Mouse (Mus musculus) c-Kit-positive CD71-negative TER-119-negative erythroid progenitor cells, embryonic 14.5 days (primary cell): ENCODE data around the gene Fxyd6.
A peak's percentile ranks its signal among the peaks of the same experiment; 100 is the strongest.

ENCODE experiments used
- DNase-seq: peaks from one replicate; pipeline ENCODE4 v3.0.0-alpha.2; 2013; ENCODE audit warnings: low read depth

Gene Fxyd6

DNA sequence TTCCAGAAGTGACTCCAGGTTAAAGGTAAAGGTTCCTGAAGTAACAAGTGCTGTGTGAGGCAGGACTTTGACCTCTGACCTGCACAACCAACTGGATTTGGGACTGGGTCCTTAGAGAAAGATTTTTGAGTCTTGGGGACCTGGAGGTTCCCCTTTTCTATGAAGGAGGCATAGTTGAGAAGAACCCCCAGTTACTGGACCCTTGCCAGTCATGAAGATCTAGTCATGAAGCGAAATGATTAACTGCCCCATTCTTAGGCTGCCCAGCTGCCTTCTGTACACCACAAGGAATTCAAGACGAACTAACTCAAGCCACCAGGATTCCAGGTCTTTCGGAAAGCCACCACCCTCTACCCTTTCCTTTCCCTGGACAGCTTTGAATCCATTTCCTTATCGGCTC, 6.4 kb downstream of the Fxyd6 start:
- DNase-seq: no peak

DNA sequence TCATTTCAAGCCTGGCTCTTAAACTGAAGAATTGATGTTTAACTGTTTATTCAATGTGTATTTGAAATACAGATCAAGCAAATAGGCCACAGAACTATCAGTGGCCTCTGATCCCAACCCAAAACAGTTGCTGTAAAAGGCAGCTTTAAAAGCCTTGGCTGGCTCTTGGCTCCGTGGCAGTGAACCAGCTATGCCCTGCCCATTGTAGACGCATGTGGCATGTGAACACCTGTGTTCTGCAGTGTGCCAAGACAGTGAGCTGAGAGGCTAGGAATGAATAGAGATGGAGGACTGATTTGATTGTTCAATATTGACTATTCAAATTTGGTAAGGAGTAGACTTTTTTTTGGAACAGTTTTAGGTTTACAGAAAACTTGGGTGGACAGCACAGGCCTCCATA, 6.9 kb downstream of the Fxyd6 start:
- no peak for DNase-seq

DNA sequence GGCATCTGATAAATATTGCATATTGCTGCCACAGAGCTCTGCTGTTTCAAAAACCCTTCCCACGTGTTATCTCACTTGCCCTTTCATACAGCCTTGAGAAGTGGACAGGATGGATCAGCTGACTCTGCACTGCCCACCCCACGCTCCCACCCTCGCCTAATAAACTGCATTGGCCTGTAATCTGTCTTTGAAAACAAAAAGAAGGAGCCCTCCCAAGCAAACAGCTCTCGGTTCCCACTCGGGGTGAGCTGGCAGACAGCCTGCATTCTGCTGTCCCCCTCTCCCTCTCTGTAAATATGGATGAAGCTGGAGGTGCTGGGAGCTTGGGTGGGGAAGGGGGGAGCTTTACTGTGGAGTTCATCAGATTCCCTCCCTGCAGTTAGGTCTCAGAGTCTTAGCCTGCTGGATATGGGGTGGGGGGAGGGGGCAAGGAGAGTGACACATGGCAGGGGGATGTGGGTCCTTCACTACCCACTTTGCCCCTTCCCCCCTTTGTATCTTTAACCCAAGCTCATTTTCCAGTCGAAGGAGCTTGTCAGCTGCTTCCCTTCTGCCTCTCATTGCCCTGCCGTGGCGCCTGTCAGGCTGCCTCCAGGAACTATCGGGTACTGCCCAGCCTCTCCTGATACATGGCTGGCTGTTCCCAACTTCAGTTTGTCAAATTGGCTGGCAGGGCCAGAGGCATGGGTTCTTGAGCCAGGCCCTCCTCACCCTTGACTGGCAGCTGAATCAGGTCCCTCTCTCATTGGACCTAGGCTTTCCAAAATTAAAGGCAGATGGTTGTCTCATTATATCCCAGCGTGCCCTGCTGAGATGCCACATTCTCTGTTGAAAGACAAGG, 10.6 kb downstream of the Fxyd6 start:
- DNase-seq: no peak

DNA sequence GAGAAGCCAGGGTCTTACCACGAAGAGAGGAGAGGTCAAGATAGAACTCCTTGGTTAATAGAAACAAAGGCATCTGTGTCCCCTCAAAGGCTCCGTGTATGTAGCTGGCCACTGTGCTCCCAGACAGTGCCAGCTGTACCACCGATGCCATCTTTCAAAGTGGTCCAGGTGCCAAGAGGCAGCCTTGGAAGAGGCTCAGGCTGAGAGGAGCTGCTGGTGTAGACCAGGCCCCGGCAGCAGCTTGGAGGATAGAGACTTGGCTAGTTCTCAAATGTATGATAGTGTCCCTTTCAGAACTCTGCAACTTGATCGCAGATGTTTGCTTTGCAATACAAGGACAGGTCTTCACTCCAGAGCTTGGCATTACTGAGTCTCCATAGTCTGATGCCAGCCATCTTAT, 12.4 kb downstream of the Fxyd6 start:
- DNase-seq: no peak

DNA sequence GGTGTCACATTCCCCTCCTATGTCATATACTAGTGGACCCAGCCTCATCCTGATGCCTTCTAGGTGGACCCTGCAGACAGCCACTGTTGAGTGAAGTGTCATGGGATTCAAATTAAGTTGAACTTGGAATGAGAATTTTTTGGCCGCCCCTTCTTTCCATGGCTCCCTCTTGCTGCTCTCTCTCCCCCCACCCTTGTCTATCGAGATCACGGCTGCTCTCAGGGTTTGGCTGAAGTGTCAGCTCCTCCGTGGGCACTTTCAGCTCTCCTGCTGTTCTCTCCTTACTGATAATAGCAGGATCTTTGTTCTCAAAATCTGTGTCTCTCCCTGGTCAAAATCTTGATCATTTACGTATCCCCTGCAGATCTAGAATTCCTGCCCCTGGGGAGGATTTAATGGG, 12.8 kb downstream of the Fxyd6 start:
- DNase-seq: no peak

DNA sequence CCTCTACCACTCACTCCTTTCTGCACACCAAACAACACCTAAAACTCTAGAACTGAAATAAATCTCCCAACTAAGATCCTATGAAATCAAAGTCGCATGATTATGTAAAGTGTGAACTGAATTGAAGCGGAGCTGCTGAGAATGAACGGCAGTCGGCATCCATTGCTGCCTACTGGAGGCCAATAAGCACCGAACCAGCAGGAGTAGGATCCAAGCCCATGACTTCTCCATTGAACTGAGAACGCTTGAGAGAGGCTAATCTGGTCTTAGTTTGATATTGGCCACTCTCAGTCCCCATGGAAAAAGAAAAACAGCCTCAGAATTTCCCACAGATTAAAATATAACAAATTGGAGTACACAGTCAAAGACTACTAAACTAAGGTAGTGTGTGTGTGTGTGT, 13.9 kb downstream of the Fxyd6 start:
- DNase-seq: no peak

DNA sequence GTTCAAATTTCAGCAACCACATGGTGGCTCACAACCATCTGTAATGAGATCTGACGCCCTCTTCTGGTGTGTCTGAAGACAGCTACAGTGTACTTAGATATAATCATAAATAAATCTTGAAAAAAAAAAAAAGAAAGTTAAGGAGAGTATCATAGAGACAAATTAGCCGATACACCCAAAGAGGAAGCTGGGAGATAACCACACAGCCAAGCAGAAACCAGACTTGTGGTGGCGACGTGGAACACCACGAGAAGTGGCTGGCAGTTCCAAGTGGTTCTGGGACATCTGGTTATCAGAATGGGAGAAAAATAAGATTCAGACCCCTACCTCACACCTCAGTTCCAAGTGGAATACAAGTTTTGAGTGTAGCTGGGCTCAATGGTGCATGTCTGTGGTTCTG, 16.7 kb downstream of the Fxyd6 start:
- DNase-seq: no peak

DNA sequence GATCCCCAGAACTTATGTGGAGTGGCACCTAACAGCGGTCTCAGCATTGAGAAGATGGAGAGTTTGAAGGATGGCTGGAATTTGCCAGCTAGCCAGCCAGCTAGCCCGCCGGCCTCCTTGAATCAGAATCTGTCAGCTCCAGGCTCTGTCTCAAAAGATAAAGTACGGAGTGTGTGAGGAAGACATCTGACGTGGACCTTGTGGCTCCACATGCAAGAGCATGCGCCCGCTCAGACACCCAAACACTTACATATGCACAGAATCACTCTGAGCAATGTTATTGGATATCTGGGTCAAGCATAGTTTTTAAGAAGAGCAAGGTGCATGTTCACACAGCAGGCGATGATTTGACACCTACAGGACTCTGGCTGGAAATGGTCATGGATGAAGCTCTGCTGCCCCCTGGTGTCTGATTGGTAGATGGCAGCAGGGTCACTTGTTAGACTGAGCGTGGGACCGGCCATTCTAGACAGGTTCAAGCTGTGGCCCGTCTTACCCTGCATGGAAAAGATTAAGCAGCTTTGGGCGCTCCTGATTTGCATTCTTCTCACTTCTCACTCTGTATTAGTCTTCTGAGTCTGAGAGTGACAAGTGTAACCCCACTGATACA, 18.5 kb downstream of the Fxyd6 start:
- peak; percentile 60 for DNase-seq

DNA sequence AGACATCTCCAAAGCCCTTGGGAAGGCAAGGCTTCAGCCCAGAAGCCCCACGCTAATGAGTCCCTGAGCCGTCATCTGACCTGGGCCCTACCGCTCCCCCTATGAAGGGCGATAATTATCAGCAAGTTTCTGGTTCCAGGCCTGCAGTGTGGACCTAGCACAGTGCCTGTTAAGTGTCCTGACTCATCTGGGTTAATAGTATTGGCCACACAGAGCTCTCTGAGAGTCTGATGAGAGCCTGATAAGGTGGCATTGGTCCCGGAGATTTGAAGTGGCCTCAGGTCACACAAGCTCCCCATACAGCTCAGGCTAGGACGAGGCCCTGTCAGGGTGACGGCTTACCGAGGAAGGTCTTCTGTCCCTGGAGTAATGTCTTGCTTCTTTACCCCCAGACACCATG, 19.6 kb downstream of the Fxyd6 start:
- no peak for DNase-seq

DNA sequence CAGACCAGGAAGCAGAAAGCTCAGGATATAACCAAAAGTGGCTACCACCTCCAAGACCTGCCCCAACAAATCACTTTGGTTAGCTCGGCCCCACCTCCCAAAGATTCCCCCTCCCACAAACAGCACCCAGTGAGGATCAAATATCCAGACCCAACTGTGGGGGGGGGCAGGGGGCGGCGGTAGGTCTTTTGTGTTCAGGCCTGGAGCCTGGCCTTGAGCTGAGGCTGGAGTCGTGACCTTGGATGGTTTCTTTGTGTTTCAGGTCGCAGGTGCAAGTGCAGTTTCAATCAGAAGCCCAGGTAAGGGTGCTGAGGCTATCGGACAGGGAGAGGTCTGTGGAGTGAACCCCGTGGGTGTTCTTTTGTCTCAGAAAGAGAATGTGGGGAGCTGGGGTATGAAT, 21.3 kb downstream of the Fxyd6 start:
- no peak for DNase-seq

DNA sequence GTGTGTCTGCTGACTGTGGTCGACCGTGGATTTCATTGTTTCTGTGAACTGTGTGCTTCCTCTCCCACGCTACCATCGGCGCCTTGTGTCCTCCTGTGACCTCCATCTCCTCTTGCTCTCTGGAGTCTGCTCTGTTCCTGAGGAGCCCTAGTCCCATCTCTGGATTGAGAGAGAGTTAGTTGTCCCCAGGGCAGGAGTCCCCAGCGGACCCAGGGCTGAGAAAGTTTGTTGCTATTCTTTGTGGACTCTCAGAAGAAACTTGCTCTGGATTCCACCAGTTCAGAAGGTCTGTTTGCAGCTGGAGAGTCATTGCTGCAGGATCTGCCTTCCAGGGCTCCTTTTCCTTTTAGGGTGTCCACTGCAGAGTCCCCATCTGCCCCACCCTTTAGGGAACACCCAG, 25.2 kb downstream of the Fxyd6 start:
- DNase-seq: no peak

DNA sequence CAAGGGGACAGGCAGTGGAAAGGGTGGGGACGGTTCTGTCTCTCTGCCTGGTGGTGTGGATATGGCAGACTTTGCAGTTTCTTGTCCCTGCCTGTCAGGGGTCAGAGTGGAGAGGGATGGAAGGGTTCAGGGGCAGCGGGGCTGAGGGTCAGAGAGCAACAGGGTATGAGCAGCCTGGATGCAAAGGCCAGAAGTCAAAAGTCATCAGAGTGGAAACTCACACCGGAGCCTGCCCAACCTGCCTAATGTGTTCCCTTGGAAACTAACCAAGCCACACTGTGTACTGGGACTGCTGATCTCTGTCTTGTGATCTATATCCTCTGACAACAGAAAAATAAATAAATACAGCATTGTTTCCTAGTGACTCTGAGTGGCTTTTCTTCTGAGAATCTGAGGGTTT, 25.8 kb downstream of the Fxyd6 start:
- no peak for DNase-seq

DNA sequence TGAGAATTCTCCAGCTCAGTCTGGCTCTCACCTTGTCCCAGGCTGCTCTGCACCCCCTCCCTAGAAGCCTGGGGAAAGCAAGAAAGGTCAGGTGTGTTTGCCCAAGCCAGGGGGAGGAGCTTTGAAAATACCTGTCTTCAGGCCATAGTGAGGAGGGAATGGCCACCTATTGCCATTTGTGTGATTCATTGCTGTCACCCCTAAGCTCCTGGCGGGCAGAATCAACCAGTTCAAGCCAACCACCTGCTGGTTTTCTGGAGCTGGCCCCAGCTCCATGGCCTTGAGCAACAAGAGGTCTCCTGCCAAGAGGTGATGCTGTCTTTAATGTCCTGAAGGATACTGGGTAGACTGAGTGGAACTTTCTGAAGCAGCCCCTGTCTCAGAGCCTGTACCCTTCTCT, 28.4 kb downstream of the Fxyd6 start:
- no peak for DNase-seq

DNA sequence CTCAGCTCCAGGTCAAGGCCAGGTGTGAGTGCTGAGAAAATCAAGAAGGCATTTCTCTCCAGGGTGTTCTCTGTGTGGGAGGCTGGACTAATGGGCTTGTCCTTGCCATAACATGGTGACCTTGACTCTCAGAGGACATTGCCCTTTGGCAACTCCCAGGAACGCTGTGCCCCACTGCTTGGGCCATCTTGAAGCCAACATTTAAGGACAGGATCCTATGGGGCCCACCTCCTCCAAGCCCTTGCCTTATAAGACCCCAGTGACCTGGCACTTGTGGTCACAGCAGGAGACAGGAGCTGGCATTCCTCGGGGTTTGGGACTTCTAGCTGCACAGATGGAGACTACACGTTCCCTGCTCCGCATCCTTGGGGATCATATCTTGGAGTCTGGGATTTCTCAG, 29.4 kb downstream of the Fxyd6 start, which contains the start of gene Fxyd2:
Gene Fxyd2 (plus strand): TSS at position 236 of the 400 bp plus-strand sequence.
- no peak for DNase-seq

DNA sequence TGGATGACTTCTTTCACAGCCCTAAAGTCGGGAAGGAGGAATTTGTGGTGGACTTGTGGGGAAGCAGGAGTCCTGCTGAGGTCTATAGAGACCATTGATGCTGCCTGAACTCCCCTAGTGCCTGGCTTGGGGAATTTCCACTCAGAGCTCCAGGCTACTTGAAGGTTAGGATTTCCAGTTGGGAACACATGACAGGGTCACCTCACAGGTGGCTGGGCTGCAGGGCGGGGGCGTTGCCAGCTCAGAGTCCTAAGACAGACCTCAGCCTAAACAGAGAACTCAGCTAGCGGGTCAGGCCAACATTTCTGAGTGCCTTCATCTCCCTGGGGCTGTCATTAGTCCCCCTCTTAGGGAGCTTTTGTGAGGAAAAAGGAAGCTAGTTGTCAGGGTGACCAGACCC, 31.9 kb downstream of the Fxyd6 start:
- DNase-seq: no peak

DNA sequence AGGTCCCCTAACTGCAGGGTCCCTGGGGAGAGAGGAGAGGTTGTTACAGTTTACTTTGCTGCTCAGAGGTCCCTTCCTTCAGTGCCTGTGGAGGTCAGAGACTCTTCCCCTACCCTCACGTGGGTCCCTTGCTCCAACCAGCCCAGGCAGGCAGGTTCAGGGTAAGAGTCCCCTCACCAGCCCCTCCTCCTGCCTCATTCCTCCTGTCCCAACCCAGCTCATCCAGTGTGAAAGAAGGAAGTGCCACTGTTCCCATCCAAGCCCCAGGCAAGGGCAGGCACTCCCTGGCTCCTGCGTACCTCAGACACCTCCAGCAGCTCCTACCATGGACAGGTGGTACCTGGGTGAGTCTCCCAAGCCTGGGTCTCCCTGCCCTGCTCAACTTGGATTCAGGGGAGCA, 33.0 kb downstream of the Fxyd6 start:
- no peak for DNase-seq

DNA sequence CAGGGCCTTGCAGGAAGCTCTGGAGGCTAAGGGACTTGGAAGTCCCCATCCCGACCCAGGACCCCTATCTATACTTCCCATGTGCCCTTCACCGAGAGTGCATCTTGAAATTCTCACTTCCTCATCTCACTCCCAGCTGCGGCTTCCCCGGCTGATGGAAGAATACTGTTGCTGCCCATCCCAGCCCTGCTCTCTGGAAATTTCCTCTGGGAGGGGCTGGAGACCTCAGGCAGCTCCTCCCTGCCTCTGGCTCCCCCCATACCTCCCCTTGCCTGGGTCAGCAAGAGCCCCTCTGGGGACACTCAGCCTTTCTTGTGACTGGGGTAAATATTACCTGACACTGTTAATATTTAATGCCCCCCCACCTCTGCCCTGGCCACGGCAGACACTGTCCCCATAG, 35.7 kb downstream of the Fxyd6 start:
- DNase-seq: no peak

DNA sequence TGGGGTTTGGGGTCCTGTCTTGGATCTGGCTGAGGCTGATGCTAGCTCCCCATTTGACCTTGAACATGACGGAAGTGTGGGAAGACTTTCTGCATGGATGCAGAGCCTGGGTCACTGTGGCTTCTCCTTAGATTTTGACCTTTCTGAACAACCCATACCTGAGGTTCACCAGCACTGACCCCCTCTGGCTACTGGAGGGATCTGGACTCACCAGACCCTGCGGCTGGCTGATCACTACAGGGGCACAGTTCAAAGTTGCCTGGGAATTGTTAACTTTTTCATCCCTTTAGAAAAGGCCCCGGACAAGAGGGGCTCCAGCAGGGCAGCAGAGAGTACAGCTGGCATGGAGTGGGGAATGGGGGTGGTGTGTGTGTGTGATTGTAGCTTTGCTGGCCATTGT, 36.8 kb downstream of the Fxyd6 start:
- no peak for DNase-seq

DNA sequence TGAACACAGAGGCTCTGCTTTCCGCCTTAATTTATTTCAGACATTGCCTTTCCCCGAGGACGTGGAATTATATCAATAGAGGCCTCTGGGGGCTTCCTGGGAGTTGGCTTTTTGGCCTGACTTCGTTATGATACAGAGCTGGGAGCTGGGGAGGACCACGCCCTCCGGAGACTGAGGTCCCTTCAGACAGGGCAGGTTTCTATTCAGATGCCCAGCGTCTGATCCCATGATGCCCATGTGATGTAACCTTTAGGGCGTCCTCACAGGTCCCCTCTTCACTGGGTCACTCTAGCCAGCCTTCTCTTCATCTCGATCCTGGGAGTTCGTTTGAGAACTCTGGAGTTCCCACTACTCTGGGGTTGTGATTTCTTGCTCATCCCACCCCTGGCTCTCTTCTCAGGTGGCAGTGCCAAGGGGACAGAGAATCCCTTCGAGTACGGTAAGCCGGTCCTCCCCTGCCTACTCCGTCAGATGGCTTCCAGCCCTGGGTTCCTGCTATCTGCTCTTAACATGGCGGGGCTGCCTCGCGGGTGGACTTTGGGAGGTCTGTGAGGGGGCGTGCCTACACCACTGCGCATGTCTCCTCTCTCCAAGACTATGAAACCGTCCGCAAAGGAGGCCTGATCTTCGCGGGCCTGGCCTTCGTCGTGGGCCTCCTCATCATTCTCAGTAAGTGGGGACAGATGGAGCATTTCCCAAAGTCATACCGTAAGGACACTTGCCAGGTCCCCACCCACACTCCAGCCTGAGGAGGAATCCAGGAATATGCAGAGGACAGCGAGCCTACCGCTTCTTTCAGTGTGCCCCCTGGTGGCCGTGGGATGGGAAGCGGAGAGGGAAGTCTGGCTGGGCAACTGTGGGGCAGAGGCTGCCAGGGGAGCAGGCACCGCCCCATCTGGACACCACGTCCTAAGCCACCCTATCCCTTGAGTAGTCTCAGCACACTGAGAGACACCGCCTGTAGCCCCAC, 38.0 kb downstream of the Fxyd6 start:
- DNase-seq: peak; percentile 44

DNA sequence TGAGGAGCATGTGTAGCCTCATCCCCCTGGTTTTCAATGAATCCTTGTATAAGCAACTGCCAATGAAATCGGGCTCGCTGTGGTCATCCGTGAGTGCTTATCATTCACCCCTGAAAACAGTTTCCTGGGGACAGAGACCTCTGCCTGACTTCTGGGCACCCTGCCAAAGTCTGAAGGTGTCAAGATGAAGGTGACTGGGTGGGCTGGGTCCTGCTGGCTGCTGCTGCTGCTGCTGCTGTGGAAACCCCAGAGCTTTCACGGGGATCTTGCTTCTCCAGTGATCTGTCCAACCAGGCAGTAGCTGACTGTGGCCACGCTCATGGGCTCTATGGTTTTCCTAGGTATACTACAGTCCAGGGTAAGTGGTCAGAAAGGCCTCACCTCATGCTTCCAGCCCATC, 40.2 kb downstream of the Fxyd6 start:
- DNase-seq: no peak

DNA sequence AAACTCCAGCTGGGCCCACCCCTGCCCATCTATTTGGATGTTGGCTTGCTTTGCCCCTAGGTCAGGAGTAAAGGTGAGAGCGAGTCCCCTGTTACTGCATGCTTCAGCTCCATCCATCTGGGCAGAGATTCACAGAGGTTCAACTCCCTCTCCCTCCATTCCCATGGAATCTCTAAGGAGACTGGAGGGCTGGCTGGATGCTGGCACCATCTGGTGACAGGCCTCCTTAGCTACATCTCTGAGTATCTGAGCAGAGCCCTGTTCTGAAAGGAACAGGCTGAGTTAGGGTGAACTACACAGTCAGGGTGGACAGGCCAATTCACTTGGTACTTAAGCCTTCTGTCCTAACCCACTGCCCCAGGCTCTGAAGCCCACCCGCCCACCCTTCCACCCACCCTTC, 40.6 kb downstream of the Fxyd6 start:
- DNase-seq: no peak

DNA sequence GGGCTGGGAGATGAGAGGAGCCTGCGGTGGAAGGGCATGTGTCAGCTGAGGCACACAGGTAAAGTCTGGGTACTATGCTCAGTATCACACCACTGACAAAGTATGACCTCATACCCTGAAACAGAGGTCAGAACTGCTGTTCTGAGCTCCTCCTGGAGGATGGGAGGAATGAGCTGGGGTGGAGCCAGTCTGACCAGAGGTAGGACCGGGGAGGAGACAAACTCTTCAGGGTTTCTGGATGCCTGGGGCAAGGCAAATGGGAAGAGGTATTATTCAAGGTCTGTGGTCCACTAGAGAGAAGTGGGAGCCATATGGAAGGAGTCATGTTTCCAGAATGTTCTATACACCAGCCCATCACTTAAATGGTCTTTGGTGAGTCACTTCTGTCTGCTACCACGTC, 41.1 kb downstream of the Fxyd6 start:
- no peak for DNase-seq

DNA sequence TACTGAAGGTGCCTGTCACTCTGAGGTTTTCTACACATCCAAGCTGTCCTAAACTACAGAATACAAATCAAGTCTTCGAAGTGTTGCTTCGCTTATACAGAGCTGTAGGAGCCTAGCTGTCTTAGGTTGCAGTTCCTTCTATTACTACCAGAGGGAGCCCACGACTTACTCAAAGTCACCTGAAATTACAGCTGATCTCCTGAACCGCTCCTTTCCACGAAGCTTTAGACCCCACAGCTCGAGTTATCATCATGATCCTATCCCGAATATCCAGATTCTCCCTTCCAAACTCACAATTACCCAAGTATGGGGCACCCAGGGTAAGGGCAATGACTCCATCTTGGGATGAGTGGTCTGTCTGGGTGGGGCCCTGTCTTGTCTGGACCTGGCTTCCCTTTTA, 41.8 kb downstream of the Fxyd6 start:
- DNase-seq: no peak
